Mouse (Mus musculus) ovary, postnatal 14 days (tissue): ENCODE measurements around the gene Lgals9.
"Not testable (repeated sequence)": the region's sequence is repeated elsewhere in the genome, so short reads cannot be mapped to it uniquely, and the experiment has no call there.

Experiments used
- DNase-seq: peaks from one replicate; pipeline ENCODE4 v3.0.0; 2022; ENCODE audit warnings: low spot score

The Lgals9 gene

DNA sequence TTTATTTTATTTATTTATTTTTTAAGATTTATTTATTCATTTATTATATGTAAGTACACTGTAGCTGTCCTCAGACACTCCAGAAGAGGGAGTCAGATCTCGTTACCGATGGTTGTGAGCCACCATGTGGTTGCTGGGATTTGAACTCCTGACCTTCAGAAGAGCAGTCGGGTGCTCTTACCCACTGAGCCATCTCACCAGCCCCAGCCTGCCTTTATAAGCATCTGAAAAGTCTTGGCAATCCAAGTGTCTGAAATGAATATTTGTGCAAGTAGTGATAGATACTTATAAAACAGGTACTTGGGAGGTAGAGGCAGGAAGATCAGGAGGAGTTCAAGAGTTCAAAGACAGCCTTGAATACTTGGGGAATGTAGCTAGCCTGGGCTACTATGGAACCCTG lies 22.6 kb upstream of the Lgals9 start:
- DNase-seq: not testable (repeated sequence)

DNA sequence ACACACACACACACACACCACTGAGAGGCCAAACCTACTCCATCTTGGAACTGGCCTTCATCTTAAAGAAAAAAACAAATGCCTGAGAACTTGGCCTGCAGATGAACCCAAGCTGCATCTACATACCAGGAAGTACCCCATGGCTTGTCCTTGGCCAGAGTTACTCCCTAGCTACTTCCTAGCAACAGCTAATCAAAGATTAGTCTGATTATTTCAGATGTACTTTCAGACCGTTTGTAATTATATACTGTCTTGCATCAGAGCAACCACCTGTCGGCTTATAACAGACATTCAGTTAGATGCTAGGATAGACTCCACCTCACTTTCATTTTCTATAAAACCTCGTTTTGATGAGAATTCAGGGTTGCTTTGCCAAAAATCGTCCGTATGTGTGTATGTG lies 21.7 kb upstream of the Lgals9 start:
- DNase-seq: no peak

DNA sequence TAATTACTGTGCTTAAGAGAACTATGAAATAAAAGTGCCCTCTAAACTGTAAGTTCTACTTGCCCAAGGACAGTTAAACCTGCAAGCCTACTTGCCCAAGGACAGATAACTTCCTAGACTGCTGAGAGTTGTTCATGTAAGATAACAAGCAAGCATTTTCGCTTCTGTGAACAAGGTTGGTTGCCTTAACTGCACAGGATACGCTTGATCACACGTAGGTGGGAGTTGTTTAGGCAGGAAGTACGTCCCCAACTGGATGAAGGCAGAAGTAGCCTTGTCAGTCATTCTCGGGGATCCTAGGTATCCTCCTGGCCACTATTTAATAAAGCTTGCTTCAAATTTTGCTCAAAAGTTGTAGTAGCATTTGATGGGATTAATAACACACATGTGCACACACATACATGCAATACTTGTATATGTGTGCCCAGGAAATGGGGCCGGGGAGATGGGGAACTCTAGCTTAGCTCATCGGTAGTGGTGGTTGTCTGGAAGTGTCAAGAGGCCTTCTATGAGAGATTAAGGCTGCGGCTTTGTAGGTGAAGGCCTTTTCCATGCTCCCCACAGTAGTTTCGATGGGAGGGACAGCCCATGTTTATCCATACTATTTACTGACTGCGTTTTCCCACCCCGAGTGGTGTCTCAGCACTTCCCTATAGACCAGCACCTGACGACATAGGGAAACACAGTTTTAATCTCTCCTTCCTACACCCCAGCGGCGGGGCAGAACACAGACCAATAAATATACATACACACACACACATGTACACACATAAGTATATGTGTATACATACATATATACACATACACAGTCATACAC lies 21.0 kb upstream of the Lgals9 start:
- DNase-seq: no peak

DNA sequence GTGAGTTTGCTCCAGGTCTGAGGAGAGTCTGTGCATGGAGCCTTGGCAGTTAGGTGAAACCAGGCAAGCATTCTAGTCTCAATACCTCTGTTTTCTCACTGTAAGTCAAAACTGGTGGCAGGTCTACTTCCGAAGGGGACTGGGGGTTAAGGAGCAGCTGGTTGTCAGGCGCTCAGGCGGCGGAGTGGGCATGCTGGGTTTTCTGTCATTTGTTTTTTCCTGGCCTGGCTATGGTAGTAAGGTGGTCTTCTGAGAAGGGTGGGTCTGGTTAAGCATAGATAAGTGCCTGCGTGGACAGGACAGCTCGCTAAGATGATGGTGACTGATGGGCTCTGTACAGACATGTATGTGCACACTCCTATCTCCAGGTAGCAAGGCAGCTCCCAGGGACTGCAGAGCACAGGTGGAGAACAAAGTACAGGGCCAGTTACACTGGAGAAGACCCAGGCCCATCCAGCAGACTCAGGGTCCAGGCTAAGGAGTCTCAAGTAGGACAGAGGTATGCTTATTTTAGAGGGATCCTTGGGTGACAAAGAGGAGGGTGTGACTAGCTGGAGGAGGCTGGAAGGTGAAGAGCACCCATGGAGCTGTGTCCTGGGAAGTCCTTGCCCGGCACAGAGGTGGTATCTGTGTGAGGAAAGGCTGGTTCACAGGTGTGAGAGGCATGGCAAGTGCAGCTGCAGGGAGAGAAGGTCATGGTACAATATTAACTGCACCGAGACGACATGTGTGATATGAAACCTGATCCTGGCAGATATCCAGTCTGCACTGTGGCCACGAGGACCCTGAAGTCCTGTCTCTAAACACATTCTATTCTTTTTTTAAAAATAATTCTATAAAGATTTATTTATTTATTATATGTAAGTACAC lies 19.3 kb upstream of the Lgals9 start:
- DNase-seq: no peak

DNA sequence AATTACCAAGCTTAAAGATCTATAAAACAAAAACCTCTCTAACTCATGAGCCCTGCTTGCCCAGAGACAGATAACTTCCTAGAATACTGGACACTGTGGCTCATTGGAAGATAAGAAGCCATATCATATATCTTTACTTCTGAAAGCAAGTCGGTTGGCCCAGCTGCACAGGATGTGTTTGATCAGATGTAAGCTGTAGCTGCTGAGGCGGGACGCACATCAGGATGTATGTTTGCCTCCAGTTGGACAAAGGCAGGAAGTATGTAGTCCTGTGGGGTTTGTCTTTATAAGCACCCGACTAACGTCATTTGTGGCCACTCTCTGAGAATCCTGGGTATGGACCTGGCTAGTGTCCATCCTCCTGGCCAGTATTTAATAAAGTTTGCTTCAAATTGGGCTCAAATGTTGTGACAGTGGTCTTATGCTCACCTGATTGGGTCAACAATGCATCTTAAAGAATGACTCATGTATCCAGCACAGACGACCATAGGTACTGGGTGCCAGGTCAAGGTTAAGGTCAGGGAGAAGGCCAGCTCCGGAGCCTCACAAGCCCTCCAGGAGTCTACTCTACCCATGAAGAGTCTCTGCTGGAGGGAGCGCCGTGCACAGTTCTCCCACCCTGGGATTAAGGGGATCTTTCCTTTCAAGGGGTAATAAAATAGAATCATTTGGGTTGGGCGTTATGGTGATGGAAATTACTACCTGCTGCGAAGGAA lies 18.5 kb upstream of the Lgals9 start:
- DNase-seq: no peak

DNA sequence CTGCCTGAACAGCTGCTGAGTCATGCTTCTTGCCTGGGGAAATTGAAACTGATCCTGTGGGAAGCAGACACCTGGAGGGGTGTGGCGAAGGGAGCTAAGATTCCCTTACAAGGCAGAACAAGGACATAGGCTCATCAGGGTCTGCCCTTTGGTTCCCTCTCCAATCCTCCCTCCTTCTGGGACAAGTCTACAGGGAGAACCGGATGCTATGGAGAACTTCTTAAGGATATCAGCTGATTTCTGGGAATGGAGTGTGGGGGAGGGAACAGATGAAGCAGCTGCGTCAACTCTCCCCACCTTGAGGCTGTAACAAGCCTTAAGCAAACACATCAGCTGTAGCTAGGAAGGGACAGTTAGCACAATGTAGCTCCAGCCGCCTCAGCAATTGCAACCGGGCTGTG lies 17.8 kb upstream of the Lgals9 start:
- no peak for DNase-seq

DNA sequence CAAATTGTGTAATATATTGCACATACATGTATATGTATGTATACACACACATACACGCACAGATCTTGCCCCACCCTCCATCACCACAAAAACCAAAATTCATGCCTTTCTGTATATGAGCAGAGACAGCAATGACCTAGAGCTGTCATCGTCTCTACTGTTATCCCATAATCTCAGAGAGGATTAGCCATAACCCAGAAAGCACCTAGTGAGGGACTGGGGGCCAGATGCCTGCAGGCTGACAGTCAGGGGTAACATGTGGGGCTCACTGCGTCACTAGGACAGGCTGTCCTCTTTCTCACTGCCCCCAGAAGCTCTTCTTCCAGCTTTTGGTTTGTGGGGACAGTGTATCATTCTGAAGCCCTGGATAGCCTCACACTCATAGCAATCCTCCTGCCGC lies 17.1 kb upstream of the Lgals9 start:
- no peak for DNase-seq

DNA sequence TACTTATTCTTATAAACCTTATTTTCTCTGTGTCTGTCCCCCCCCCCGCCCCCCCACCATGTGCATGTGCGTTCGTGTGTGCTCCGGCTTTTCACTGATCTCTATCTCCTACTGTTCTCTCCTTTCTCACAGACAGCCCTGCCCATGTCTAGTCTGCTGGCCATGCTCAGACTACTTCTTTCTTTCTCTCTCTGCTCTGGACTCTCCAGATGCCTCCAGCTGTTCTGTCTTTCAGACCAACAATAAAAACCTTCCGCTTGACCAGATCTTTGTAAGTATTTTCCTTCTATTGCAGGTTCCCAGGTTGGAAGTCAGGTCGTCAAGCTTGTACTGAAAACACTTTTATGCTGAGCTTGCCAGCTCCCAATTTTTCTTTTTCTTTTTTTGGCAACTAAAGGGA lies 14.4 kb upstream of the Lgals9 start:
- DNase-seq: no peak

DNA sequence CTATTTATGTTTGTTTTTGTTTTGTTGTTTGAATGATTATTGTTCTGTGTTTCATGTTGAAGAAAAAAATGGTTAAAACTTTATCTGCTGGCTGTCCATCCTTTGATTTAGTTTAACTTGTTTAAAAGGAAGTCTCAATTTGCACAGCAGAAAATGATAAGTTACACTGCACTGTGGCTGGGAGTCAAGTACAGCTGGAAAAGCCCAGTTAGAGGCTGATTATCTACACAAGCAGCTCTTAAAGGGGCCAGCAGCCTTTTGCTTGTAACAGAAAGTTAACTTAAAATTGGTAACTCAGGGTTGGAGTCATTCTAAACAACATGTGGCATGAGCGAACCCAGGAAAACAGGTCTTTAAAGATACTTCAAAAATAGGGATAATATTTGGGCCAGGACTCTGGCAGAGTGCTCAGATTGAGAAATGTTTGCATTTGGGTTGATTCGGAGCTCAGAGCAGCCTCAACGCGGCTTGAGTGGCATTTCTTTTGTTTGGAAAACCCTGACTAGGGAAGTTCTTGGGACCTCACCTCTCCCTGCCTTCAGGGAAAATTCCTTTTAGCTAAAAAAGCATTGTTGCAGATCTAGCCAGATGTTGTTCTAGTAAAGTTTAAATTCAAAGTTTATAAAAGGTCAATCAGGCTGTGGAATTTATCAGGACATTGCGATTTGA lies 6.3 kb upstream of the Lgals9 start:
- DNase-seq: not testable (repeated sequence)

DNA sequence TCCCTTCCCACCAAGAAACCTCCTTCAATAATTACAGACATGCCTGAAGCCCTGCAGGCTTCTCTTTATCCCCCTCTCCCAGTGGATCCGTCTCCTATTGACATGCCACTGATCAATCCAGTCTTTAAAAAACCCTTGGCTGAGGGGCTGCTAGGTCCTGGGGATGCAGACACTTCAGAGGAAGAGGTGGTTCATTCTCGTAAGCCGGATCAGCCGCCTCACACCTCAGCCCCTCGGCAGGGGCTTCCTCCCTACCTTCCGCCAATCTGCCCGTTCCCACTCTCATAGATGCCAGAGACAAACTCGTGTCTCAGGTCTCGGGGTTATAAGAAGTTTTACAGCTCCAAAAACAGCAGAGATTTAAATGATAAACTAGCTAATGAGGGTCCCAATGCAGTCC lies 5.3 kb upstream of the Lgals9 start:
- DNase-seq: no peak

DNA sequence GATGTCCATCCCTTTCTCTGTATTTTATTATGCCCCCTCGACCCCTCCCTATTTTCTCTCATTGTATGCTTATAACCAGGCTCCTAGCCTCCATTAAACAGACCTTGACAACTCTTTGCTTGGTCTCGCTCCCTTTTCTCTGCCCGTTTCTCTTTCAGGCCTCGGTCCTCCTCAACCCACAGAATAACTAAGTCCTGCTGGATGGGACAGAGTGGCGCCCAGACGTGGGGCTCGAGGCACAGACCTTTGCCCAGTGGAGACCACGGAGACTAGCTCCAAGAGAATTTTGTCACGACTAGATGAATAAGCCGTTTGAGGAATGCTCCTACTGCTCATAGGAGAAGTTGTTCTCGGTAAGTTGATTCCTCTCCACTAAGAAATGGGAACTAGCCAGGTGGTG lies 4.5 kb upstream of the Lgals9 start:
- not testable (repeated sequence) for DNase-seq

DNA sequence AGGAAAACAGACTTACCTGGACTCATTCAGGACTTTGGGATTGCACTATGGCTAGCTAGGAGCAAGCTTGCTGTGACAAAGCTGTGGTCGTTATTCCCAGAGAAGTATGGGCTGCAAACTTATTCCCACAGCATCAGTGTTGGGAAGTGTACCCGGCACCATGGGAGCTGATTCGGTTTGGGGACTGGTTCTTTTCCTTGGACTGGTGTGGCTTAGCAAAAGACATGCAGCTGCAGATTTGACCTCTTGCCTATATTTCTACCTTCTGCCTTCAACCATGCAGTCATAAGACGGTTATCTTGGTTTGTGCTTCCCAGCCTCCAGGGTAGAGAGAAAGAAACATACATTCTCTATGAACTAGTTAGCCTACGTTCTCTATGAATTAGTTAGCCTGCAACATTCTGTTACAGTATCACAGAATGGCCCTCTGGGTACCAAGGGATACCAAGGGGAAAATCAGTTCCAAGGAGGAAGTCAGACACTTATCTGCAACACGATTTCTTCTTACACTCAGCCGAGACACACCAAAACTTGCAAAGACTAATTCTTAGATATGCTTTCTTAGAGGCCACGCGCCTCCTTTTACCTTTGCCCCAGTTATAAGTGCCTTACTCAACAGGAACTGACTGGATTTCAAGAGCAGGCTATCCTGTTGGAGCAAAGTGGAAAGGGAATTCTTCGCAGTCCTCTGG lies 1.7 kb upstream of the Lgals9 start:
- DNase-seq: no peak

DNA sequence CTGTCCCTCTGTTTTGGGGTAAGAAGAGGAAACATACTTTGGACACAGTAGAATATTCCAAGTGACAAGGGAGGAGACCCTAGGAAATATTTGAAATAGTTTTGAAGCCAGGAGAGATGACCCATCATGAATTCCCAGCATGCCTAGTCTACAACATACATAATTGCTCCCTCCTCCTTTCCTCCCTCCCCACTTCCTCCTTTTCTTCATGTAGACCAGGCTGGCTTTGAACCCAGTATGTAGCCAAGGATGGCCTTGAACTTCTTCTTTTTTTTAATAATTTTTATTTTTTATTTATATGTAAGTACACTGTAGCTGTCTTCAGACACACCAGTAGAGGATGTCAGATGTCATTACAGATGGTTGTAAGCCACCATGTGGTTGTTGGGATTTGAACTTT lies 759 bp upstream of the Lgals9 start:
- no peak for DNase-seq

DNA sequence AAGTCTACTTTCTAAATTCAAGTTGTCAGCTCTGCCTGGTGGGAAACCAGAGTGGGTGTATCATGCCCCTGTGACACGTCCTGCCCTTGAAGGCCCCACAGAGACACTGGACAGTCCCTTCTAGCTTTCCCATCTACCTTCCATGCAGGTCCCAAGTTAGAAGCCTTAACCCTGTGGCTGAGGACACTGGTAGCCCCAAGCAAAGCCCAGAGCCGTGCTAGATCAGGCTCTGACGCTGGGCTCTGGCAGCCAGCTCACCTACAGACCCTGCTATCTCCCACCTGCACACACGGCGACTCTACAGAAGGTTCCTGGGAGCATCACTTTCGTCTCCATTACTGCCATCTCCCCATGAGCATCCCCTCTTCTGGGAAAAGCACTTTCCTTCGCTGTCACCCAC lies 1.2 kb downstream of the Lgals9 start:
- DNase-seq: no peak

DNA sequence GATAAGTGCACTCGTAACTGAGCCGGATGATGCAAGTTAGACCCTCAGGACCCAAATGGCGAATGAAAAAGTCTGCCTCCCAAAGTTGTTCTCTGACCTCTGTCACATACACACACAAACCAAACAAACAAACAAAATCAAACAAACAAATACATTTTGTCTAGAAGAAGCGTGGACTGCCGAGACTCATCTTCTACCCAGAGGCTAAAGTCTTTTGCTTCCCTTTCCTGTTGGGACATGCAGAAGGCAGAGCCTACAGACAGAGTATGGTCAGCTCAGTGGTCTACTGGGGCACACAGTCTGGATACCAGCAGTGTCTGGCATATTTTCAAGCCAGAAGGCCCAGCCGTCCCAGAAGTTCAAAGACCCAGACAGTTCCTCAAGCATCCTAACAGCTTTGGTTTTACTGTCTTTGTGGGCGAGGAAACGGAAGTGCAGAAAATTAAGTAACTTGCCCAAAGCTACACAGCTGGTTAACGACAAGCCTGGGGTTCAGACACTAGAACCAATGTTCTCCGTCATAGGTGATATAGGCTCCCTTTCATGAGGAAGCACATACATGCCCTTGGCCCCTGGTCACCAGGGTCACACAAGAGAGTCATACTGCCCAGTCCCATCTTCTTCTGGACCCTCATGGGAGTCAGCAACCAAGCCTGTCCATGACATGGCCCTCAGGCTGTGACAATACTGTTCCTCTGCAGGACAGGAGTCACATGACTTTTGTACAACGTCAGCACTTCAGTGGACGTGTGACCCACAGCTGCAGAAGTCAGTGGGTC lies 2.0 kb downstream of the Lgals9 start:
- DNase-seq: no peak

DNA sequence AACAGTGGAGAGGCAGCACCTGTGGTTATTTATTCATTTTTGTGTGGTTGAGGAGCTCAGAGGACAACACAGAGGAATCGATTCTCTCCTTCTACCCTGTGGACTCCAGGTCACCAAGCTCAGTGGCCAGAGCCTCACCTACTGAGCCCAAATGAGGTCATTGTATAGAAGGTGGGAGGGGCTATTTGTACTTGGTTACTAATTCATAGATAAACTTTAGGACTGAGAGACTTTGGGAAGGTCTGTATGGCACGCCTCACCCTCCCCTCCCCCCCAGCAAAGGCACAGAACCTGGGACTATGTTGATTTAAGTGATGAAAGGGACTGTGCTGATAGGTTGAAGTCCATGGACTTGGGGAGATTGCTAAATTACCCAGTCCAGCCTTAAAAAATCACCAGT lies 2.7 kb downstream of the Lgals9 start:
- no peak for DNase-seq

DNA sequence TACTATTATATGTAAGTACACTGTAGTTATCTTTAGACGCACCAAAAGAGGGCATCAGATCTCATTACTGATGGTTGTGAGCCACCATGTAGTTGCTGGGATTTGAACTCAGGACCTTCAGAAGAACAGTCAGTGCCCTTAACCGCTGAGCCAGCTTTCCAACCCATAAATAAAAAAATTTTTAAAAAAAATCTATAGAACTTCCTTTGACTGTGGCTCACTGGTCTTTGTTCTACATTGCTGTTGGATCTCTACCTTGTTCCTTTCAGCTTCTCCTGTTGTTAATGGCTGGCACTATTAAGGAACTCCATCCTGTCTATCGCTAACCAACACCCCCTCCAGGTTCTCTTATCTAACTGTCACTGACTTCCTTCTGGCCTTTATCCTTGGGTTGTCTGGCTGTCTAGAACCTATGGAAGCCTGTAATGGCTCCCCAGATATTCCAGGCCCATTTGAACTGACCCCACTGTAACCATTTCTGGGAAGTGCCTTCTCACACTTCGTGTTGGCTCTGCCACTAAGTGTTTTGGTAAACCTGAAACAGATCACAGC lies 4.6 kb downstream of the Lgals9 start:
- DNase-seq: no peak

DNA sequence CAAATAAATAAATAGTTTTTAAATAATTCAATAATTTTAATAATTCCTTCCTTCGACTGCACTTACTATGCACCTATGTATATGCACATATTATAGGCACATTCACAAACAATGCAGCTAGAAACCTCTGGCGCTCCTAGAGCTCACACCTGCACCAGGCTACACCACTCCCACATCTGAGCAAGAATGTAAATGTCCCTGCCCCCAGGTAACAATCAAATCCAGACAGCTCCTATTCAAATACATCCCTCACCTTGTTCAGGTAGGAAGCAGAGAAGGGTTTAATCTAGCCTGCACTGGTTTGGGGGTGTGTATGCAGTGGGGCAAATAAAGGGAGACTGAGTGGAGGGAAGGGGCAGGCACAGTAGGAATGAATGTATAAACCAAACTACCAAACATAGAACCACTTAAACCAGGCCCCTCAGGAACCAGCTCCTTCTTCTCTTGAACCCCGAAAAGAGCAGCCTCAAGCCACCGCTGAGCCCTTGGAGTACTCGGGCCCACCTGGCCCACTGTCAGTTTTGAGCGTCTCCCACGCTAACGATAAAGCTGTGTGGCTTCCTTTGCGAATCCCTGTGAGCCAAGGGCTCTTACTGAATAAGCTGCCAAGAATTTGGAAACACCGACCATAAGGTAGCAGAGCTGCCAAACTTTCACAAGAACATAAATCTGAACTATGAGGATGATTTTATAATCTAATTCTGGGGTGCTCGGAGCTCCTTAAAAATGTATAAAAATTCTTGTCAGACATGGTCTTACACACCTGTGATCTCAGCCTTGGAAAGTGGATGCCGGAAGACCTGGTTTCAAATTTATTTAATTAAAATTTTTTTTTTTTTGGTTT lies 6.3 kb downstream of the Lgals9 start:
- DNase-seq: no peak

DNA sequence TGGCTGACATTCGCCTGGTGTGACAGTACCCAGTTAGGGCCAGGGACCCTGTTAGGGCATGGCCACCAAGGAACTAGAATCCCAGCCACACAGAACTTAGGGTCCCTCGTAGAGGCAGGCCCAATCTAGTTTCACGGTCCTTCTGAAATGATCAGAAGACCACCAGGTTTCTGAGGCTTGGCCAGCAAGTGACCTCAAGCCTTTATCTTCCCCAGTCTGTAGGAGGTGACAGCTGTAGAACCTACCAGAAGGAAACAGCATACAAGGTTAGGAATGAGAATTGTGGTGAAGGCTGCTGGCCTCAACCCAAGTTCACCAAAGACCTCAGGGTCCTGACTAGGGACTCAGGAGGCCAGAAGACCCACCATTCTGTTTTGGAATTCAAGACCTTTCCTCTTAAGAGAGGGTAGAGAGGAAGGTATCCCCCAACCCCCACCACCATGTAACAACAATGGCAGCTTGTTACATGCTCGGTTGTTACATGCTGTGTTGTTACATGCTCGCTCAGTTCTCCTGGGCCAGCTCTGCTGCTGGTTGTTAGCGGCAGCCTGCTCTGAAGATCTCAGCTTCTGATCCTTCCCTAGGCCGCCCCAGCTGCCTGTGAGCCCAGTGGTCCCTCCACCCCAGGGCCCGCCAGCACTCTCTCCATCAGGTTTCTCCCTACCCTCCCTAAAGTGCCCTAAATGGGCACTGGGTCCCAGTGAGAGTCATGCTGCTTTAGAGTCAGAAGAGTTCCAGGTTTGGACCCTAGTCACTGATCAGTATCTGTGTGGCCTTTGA lies 7.8 kb downstream of the Lgals9 start:
- DNase-seq: no peak
